Mouse (Mus musculus): Measurements from ENCODE around the gene Aldh1l2. TPM values are rescaled to one million over a fixed set of nuclear protein-coding genes. Genes with fewer than 3 reads are reported as not detected.

Aldh1l2 gene
- total and polyA plus RNA-seq, 2 experiments from 2014 or later: 9.0 to 18.7 TPM

DNA sequence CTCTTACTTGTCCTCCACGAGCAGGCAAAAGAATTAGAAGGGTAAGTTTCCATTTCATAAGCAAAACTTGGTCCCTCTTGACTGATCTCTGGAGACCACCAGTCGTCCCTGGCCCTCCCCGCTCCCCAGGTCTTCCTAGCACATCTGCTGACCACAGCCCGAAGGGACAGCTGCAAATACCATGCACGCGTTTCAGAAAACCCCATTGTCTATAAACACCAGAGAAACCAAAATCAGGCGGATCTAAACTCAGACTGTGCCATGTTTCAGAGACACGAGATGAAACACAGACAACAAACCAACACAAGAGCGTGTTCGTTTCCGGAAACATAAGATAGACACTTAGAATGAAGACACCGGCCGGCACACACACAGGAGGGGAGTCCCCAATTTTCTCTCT lies 58.7 kb downstream of the Aldh1l2 start:
- Histone ChIP-seq H3K9ac (replicated peaks; ENCODE audit: low read length) (no peak overlapping the region), H3K36me3 (ENCODE audit: insufficient read depth, low read length) (no peaks in the 10 kb centered on the region), H3K4me1 (ENCODE audit: insufficient read depth, low read length) (no peaks in the 10 kb centered on the region), H3K27me3 (ENCODE audit: insufficient read depth, low read length) (no peaks in the 10 kb centered on the region), H3K4me2 (ENCODE audit: low read depth, low read length) (no peak overlapping the region), H3K27ac (no peak overlapping the region), H3K9me3 (ENCODE audit: low read length) (no peaks in the 10 kb centered on the region), H3K4me3 (ENCODE audit: low read length) (no peak overlapping the region)
- no peak for TF ChIP-seq CTCF (IDR thresholded peaks at IDR 0.05; ENCODE audit: low read depth)
- WGBS: 93% methylated on average over 13 of the region's 13 CpGs
- DNase-seq (ENCODE audit: low spot score) (no peak), ATAC-seq (no peak)

DNA sequence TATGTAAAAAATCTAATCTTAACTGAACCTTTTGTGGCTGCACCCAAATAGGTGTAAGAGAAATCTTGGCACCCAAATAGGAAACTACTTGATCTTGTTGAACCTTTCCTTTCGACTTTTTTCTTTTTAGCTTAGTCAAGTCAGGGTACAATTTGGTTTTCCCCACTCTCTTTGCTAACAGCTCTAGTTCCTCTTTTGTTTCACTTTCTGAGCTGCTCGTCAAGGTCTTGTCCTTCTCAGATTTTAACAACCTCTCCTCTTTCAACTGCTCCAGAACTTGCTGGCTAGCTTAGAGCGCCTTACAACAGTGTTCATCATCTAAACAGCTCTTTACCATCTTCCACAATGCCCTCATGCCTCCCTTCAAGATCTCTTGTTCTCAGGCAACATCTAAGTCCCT lies 76.4 kb downstream of the Aldh1l2 start:
- H3K27ac ChIP-seq: no peak overlapping the region
- no peaks in the 10 kb centered on the region for H3K27me3 ChIP-seq (ENCODE audit: insufficient read depth, low read length)
- DNase-seq (ENCODE audit: low spot score): no peak
- ATAC-seq: no peak
- WGBS: 92% methylated on average over 3 of the region's 3 CpGs
- no peak overlapping the region for H3K9ac ChIP-seq (replicated peaks; ENCODE audit: low read length)
- peaks cover 31% of the 10 kb centered on the region for H3K9me3 ChIP-seq (ENCODE audit: low read length)
- H3K4me2 ChIP-seq (ENCODE audit: low read depth, low read length): no peak overlapping the region
- no peaks in the 10 kb centered on the region for H3K36me3 ChIP-seq (ENCODE audit: insufficient read depth, low read length)
- no peak for TF ChIP-seq CTCF (IDR thresholded peaks at IDR 0.05; ENCODE audit: low read depth)
- no peaks in the 10 kb centered on the region for H3K4me1 ChIP-seq (ENCODE audit: insufficient read depth, low read length)
- H3K4me3 ChIP-seq (ENCODE audit: low read length): no peak overlapping the region

DNA sequence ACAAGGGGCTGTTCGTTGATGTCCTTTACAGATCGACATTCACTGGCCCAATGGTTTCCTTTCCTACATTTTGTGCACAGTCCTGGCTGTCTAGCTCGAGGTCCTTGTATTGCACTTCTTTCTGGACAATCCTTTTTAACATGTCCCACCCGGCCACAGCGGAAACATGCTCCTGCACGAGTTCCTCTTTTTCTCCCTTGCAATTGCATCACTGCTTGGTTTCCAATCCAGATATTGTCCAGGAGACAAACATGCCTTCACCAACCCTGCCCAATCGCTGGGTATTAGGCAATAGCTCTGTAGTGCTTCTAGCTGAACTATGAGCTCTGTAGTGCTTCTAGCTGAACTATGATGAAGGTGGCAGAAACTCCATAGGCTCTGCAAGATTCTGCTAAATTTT lies 85.4 kb downstream of the Aldh1l2 start:
- H3K4me3 ChIP-seq (ENCODE audit: low read length): no peak overlapping the region
- H3K4me1 ChIP-seq (ENCODE audit: insufficient read depth, low read length): no peaks in the 10 kb centered on the region
- peaks cover 18% of the 10 kb centered on the region; the same call in 1 of the 2 replicates for H3K9me3 ChIP-seq (ENCODE audit: low read length)
- DNase-seq (ENCODE audit: low spot score) (no peak), ATAC-seq (no peak)
- H3K27ac ChIP-seq: no peak overlapping the region
- no peaks in the 10 kb centered on the region for H3K27me3 ChIP-seq (ENCODE audit: insufficient read depth, low read length)
- WGBS: 91% methylated on average over 7 of the region's 7 CpGs
- H3K4me2 ChIP-seq (ENCODE audit: low read depth, low read length): no peak overlapping the region
- no peak overlapping the region for H3K9ac ChIP-seq (replicated peaks; ENCODE audit: low read length)
- TF ChIP-seq CTCF (IDR thresholded peaks at IDR 0.05; ENCODE audit: low read depth): no peak
- H3K36me3 ChIP-seq (ENCODE audit: insufficient read depth, low read length): no peaks in the 10 kb centered on the region

Other genes starting within 250 kb of the Aldh1l2 start
- 29.8 and 43.1 TPM in 2 replicates for gene Slc41a2, start 196.3 kb downstream of the Aldh1l2 start, total RNA-seq (2014; rRNA removed)
- 10.3 and 10.8 TPM in 2 replicates for gene Slc41a2, start 196.3 kb downstream of the Aldh1l2 start, polyA plus RNA-seq (2015; fragmentation: Nextera tagmentation; extraction: Ambion mirVana)
- gene D10Wsu102e, start 173.9 kb downstream of the Aldh1l2 start, total RNA-seq (2014; rRNA removed): 2.1 and 2.2 TPM in 2 replicates
- 0.60 and 0.61 TPM in 2 replicates for gene D10Wsu102e, start 173.9 kb downstream of the Aldh1l2 start, polyA plus RNA-seq (2015; fragmentation: Nextera tagmentation; extraction: Ambion mirVana)
- 13.8 and 18.5 TPM in 2 replicates for gene Washc4, start 9.6 kb upstream of the Aldh1l2 start, total RNA-seq (2014; rRNA removed)
- 17.6 and 22.0 TPM in 2 replicates for gene Washc4, start 9.6 kb upstream of the Aldh1l2 start, polyA plus RNA-seq (2015; fragmentation: Nextera tagmentation; extraction: Ambion mirVana)
- gene Appl2, start 114.6 kb upstream of the Aldh1l2 start, total RNA-seq (2014; rRNA removed): 42.2 and 65.0 TPM in 2 replicates
- gene Appl2, start 114.6 kb upstream of the Aldh1l2 start, polyA plus RNA-seq (2015; fragmentation: Nextera tagmentation; extraction: Ambion mirVana): 45.2 and 48.6 TPM in 2 replicates
- 31.7 and 37.6 TPM in 2 replicates for gene 1500009L16Rik, start 188.7 kb upstream of the Aldh1l2 start, total RNA-seq (2014; rRNA removed)
- 98.9 and 108 TPM in 2 replicates for gene 1500009L16Rik, start 188.7 kb upstream of the Aldh1l2 start, polyA plus RNA-seq (2015; fragmentation: Nextera tagmentation; extraction: Ambion mirVana)

All from hindbrain, postnatal 0 days (tissue).